Mouse (Mus musculus) thymus, adult 2 months (tissue): ENCODE measurements around the gene Saa3. TPM values are rescaled to one million over a fixed set of nuclear protein-coding genes. Genes with fewer than 3 reads are reported as not detected.
"Not testable (repeated sequence)": the region's sequence is repeated elsewhere in the genome, so short reads cannot be mapped to it uniquely, and the experiment has no call there.

Source experiments
- DNase-seq: peaks from one replicate; pipeline ENCODE4 v3.0.0; 2021
- H3K27ac ChIP-seq: fragments of 200-500 bp; 2 replicates; pipeline ENCODE4 v1.5.1; 2012; ENCODE audit warnings: low read length, control low read depth; ENCODE audit not compliant: control insufficient read depth, insufficient read depth
- H3K27me3 ChIP-seq: fragments of 200-500 bp; 2 replicates; pipeline ENCODE4 v1.6.1; 2012; ENCODE audit warnings: mild to moderate bottlenecking, low read length, moderate library complexity, mixed read lengths; ENCODE audit not compliant: control insufficient read depth, insufficient read depth
- H3K36me3 ChIP-seq: fragments of 200-500 bp; 2 replicates; pipeline ENCODE4 v1.6.1; 2012; ENCODE audit warnings: mild to moderate bottlenecking, low read length, moderate library complexity; ENCODE audit not compliant: control insufficient read depth, insufficient read depth
- H3K4me1 ChIP-seq: fragments of 200-500 bp; replicated peaks from 2 replicates; pipeline ENCODE4 v1.6.1; 2012; ENCODE audit warnings: low read length; ENCODE audit not compliant: control insufficient read depth, insufficient read depth
- H3K4me3 ChIP-seq: fragments of 200-500 bp; 2 replicates; pipeline ENCODE4 v1.5.1; 2012; ENCODE audit warnings: mild to moderate bottlenecking, low read length, control low read depth, moderate library complexity; ENCODE audit not compliant: control insufficient read depth, insufficient read depth
- CTCF ChIP-seq: fragments of 200-500 bp; IDR thresholded peaks from 2 replicates; pipeline ENCODE4 v1.5.1; 2012; ENCODE audit warnings: mild to moderate bottlenecking, control low read depth, low read length, moderate library complexity, borderline replicate concordance; ENCODE audit not compliant: control insufficient read depth, poor library complexity, insufficient read depth; ENCODE audit errors: extremely low read depth
- POLR2A ChIP-seq: fragments of 200-500 bp; IDR thresholded peaks from 2 replicates; pipeline ENCODE4 v1.6.1; 2012; ENCODE audit warnings: mild to moderate bottlenecking, low read length, control low read depth, moderate library complexity; ENCODE audit not compliant: control insufficient read depth, poor library complexity, insufficient read depth; ENCODE audit errors: extremely low read depth
- WGBS: fragments of 180-500 bp; shearing (Covaris S2); methylation state at CpG from one replicate; pipeline ENCODE4 v1.1.7; 2018; 5-methylcytosine and 5-hydroxymethylcytosine counted together
- polyA plus RNA-seq: library from polyadenylated mRNA; depleted of rRNA; stranded (reverse); fragments of >200 nt; gene quantifications from 2 replicates; pipeline ENCODE4 v1.2.3, GENCODE M21; 2012

The Saa3 gene
- polyA plus RNA-seq, 1 experiment, result 11.4 TPM

- Histone ChIP-seq H3K4me1 (no peaks in the 10 kb centered on the region; the same call in 1 of the 2 replicates), H3K36me3 (no peaks in the 10 kb centered on the region), H3K4me3 (no peak overlapping the region), H3K27ac (no peak overlapping the region), H3K27me3 (no peaks in the 10 kb centered on the region)
- 79% methylated on average over 3 of the region's 3 CpGs for WGBS
- TF ChIP-seq POLR2A (no peak), CTCF (no peak)
- no peak for DNase-seq
Observed at GRCm38 (mm10) chr7:46745816-46746215, 30.3 kb upstream of the Saa3 start.

DNA sequence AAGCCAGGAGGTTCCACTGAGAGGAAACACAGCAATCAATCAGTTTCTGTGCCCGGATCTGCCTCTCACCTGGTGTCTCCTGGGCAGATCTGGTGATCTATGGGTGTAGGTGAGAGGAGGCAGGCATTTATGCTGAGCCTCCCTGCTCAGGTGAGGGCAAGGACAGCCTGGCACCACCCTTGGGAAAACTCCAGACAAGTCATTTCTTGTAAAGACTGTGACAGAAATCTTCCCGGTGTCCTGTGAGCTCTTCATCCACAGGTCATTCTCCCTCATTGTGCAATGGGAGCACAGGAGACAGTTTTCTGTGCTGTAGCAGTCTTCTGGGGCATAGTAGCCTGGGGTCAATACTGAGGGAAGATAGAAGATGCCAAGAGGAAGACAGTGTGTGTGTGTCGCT is 27.4 kb upstream of the Saa3 start, which contains the start of gene Saa1:
Saa1 (minus strand) TSS at position 101 of the 400 bp plus-strand sequence.
- not testable (repeated sequence) for H3K36me3 ChIP-seq, H3K4me1 ChIP-seq, H3K27ac ChIP-seq, H3K4me3 ChIP-seq, H3K27me3 ChIP-seq, DNase-seq
- 73% methylated on average over 3 of the region's 3 CpGs for WGBS

GRCm38 (mm10) chr7:46740041-46740440 is 24.5 kb upstream of the Saa3 start:
- not testable (repeated sequence) for H3K27me3 ChIP-seq, H3K36me3 ChIP-seq, H3K4me1 ChIP-seq, DNase-seq, H3K27ac ChIP-seq, H3K4me3 ChIP-seq
- 86% methylated on average over 5 of the region's 5 CpGs for WGBS

GRCm38 (mm10) chr7:46738561-46739460 is 23.3 kb upstream of the Saa3 start:
- DNase-seq, result no peak
- no peak overlapping the region for H3K27ac ChIP-seq
- H3K27me3 ChIP-seq, result no peaks in the 10 kb centered on the region
- H3K4me3 ChIP-seq, result no peak overlapping the region
- peaks cover 2% of the 10 kb centered on the region for H3K4me1 ChIP-seq
- 80% methylated on average over 12 of the region's 12 CpGs for WGBS
- no peaks in the 10 kb centered on the region for H3K36me3 ChIP-seq
- no peak for TF ChIP-seq CTCF
- no peak for TF ChIP-seq POLR2A

DNA sequence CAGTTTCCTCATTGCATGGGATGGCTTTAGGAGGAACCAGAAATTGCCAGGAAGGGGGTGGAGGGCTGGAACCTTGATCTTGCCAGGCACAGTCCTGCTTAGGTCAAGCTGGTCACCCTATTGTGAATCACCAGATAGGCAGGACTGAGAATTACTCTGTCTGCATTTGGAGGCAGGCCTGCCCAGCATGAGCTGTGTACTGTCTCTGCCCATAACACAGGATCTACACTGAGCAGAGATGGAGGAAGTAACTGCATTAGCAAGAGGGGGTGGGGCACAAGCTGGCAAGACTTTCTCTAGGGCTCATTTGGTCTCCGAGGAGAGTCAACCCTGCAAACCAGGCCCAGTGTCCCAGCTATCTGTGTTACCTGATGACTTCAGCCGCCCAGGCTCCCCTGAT is 19.5 kb upstream of the Saa3 start:
- Histone ChIP-seq H3K27ac (no peak overlapping the region), H3K4me1 (peaks cover 2% of the 10 kb centered on the region; the same call in 1 of the 2 replicates), H3K27me3 (no peaks in the 10 kb centered on the region), H3K4me3 (no peak overlapping the region), H3K36me3 (no peaks in the 10 kb centered on the region)
- no peak for TF ChIP-seq CTCF
- TF ChIP-seq POLR2A, result no peak
- DNase-seq, result no peak
- WGBS, result 68% methylated on average over 2 of the region's 2 CpGs

GRCm38 (mm10) chr7:46732458-46732857 is 17.0 kb upstream of the Saa3 start, which contains the start of gene Saa4:
Saa4 (minus strand) TSS chr7:46732603.
- 98% methylated on average over 4 of the region's 4 CpGs for WGBS
- no peak for TF ChIP-seq POLR2A
- TF ChIP-seq CTCF, result no peak
- no peak within 1 kb of the TSS for H3K4me3 ChIP-seq
- H3K27me3 ChIP-seq, result no peaks in the 10 kb centered on the region
- no peak for DNase-seq
- no peaks in the 10 kb centered on the region; the same call in 1 of the 2 replicates for H3K4me1 ChIP-seq
- no peaks in the 10 kb centered on the region for H3K36me3 ChIP-seq
- H3K27ac ChIP-seq, result no peak within 1 kb of the TSS

DNA sequence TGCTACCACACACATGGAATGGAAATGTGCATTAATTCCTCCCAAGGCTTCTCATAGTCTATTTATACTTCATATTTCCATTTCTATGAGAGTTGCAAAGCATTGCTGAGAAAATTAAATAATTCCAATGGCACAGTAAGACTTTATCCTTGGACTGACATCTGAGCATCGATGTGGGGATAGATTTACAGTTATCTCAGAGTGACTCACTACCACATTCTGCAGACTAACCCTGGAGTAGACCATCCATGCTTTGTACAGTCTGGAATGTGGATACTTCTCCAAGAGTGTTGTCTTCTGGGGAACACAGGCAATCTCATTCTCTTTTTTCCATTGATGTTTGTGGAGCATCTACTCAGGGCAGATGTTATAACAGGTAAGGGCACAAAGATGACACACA is 12.1 kb upstream of the Saa3 start:
- Histone ChIP-seq H3K36me3 (no peaks in the 10 kb centered on the region), H3K27me3 (no peaks in the 10 kb centered on the region), H3K4me3 (no peak overlapping the region), H3K4me1 (no peaks in the 10 kb centered on the region), H3K27ac (no peak overlapping the region)
- 82% methylated on average over 1 of the region's 1 CpGs for WGBS
- no peak for TF ChIP-seq POLR2A
- no peak for TF ChIP-seq CTCF
- no peak for DNase-seq
